Mouse (Mus musculus): ENCODE data around the gene Pigr.
A peak's percentile ranks its signal among the peaks of the same experiment; 100 is the strongest.

The Pigr gene

GRCm38 (mm10) chr1:130829906-130830830, 3.7 kb downstream of the Pigr start:
- no peak for DNase-seq

GRCm38 (mm10) chr1:130832230-130833149, 6.0 kb downstream of the Pigr start:
- DNase-seq = no peak

DNA sequence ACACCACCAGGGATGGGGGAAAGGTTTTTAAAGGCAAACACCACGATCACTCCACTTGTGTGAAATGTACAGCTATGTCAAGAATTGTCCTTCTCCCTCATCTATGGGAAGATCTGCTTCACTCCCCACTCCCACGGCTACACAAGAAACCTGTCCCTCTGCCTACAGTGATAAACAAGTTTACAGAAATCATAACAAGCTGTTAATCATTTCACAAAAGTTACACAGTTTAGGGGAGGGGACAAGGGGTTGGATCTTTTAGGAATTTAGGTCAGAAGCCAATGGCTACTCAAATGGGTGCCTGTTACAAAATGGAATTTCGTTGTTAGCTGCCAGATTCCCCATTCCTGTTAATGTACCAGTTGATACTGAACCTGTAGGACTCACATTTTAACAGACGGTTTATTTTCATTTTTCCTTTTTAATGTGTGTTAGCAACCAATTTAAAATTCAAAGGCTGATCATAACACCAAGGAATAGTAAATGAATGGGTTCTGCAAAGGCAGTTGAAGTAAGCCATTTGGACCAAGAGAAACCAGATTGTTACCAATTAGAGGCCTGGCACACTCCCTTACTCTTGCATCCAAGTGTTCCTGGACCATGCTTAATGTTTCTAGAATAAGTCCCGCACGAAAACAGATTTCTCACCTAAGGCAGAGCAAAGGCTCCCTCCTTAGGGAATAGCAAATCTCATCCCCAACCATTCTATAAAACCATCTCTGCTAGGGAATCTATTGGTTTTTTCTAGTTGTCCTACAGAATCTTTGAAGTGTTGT, 8.9 kb downstream of the Pigr start:
- no peak for DNase-seq

DNA sequence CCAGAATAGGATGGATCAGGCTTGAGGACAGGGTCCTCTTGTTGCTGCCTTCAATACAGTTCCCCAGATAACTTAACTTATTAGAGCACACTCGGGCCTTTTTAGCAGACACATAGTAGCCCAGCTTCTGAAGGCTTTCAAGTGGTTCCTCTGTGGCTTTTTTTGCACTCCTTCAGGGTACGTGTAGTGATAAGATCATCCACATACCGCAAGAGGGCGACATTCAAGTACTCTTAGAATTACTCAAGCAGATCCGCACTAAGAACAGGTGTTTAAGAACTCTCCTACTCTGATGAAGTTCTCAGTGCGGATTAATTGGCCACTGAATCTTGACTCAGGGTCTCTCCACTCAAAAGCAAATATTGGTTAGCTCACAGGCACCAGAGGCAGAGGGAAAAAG, 11.8 kb downstream of the Pigr start:
- DNase-seq = peak; percentile 60

GRCm38 (mm10) chr1:130840599-130841379, 14.3 kb downstream of the Pigr start:
- no peak for DNase-seq

DNA sequence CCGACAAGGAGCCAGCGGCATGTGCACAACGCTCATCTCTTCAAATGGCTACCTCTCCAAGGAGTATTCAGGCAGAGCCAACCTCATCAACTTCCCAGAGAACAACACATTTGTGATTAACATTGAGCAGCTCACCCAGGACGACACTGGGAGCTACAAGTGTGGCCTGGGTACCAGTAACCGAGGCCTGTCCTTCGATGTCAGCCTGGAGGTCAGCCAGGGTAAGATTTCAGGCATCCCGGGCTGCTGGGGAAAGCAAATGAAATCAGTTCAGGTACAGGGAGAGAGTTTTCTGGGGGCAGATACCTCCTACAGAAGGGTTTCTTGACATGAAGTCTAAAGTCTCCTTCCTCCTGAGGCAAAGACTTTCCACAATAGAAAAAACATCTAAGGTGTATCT, 15.1 kb downstream of the Pigr start:
- no peak for DNase-seq

- DNase-seq = no peak
These were observed 18.0 kb downstream of the Pigr start for GRCm38 (mm10) chr1:130844516-130844915.

DNA sequence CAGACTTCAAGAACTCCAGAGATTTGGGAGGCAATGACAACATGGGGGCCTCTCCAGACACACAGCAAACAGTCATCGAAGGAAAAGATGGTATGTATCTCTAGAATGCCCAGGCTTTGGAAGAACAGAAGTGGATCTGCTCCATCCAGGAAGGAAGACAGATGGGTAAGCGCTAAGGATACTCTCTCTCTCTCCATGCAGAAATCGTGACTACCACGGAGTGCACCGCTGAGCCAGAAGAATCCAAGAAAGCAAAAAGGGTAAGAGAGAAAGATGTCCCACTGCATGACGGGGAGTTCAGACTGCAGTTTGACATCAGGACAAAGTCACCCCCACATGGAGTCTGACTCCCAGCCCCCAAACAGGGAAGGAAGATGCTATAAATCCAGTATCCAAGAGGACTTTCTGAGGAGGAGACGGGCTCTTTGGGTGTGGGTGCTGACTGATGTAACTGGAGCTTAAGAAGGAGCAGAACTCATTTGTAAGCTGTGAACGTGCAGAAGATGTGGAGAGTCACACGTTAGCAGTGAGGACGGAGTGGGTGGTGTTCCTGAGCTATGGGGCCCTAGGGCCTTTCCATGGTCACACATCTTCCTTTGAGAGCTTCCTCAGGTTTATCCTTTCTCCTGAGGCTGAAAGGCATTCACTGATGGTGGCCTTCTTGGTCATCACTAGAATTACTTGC, 23.2 kb downstream of the Pigr start:
- DNase-seq = no peak

- DNase-seq = no peak
These were observed 23.9 kb downstream of the Pigr start for GRCm38 (mm10) chr1:130850405-130850804.

DNA sequence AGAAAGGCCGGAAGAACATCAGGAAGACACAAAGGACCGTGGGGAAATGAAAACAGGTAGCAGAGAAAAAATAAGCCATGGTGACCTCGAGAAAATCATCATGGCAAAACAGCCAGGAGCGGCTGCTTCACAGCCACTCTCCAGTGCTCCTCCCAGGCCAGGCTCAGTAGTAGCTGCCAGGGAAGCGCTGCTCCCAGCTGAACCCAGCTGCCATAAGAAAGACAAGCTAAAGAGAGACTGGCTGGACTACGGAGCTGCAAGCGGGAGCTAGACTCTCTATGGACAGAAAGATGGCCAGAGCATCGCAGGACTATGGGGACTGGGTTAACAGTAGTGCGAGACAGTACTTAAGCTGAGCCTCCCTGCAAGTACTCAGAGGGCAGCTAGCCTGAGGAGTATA, 28.3 kb downstream of the Pigr start:
- DNase-seq = no peak

- DNase-seq = no peak
These were observed 29.2 kb downstream of the Pigr start for GRCm38 (mm10) chr1:130855723-130856122.

GRCm38 (mm10) chr1:130857456-130857855, 31.0 kb downstream of the Pigr start:
- DNase-seq = no peak

DNA sequence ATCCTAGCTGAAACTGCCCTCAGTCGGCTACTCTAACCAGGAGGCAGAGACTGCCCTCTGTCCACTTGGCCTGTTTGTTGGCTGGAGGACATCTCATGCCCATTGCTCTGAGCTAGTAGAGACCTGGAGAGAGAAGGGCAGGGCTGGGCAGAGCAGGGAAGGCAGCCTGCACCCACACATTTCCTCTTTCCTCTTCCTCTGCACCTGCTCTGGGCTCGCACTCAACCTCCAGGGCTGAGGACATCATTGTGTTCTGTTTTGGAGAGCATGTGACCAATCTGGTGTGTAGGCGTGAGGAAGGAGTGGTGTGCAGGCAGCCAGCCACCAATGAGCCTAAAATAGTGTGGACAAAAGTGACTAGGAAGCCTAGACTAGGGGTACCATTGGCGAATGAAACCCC, 37.8 kb downstream of the Pigr start:
- no peak for DNase-seq

GRCm38 (mm10) chr1:130864741-130865140, 38.3 kb downstream of the Pigr start:
- DNase-seq = no peak

GRCm38 (mm10) chr1:130865541-130866221, 39.2 kb downstream of the Pigr start, which contains the start of gene Fcmr:
Gene Fcmr, plus strand, starts transcription at chr1:130865669.
- no peak for DNase-seq

- no peak for DNase-seq
These were observed 46.4 kb downstream of the Pigr start for GRCm38 (mm10) chr1:130872912-130873311.

- peak; percentile 61 for DNase-seq
These were observed 48.7 kb downstream of the Pigr start for GRCm38 (mm10) chr1:130875139-130875538.

GRCm38 (mm10) chr1:130875910-130876309, 49.4 kb downstream of the Pigr start:
- DNase-seq = no peak

DNA sequence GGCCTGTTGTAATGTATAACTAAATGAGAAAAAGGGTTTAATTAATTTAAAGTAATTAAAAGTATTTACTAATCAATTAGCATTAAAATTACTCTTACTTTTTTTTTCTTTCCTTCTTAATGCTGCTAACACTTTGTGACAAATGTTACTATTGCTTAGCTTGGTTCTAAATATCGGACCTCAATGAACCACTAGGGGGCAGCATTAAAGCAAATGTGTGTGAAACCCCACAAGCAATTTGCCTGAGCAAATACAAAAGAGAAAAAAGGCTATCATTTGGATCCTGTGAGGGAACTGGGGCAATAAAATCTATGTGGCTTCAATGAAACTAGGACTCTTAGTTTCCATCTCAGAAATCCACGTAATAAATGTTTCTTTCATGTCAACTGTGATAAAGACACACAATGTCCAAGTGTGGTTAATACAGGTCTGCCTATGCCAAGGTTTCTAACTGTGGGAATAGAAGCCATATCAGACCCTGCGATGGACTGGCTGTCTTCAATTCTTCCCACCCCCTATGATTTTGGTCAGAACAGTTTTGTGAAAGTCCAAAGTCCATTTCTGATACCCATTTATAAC, 50.5 kb downstream of the Pigr start:
- peak; percentile 71 for DNase-seq

DNA sequence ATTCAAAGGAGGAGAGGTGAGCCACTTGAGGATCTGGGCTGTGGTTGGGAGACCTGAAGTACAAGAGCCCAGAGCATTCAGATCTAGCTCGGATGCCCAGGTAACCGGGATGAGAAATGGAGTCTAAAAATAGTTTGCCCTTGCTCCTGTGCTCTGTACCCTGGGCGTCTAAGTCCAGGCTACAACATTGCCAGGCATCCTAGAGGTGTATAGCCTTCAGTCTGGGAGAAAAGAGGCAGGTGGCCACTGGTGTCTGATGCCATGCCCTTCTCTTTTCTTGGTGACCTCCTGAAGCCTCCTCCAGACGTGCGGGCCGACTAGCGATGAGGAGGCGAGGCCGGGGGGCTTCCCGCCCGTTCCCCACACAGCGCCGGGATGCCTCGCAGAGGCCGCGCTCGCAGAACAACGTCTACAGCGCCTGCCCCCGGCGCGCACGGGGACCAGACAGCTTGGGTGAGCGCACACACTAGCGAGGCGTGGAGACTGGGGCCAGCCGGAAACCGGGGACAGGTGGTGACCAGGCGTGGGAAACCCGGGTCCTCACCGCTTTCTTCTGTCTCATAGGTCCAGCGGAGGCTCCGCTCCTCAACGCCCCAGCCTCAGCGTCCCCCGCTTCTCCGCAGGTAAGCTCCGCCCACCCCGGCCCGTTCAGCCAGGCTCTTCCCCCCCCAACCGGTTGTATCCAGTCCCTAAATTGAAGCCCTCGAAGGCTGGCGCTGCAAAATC, 51.6 kb downstream of the Pigr start:
- DNase-seq = peak; percentile 14

All from lung, postnatal 10 days (tissue).